Mouse (Mus musculus) G1E-ER4 (cell line): Measurements from ENCODE around the gene Btbd2. TPM values are rescaled to one million over a fixed set of nuclear protein-coding genes. Genes with fewer than 3 reads are reported as not detected.

Experiments
- GATA1 ChIP-seq: IDR thresholded peaks from one replicate; pipeline ENCODE4 v1.8.0; 2012; ENCODE audit warnings: low read length, inconsistent platforms
- polyA plus RNA-seq: library from polyadenylated mRNA; stranded (reverse); fragments of >175 nt; gene quantifications from 2 replicates; pipeline ENCODE4 v1.2.3, GENCODE M21; 2012

The Btbd2 gene
- polyA plus RNA-seq = 103 and 127 TPM in 2 replicates

DNA sequence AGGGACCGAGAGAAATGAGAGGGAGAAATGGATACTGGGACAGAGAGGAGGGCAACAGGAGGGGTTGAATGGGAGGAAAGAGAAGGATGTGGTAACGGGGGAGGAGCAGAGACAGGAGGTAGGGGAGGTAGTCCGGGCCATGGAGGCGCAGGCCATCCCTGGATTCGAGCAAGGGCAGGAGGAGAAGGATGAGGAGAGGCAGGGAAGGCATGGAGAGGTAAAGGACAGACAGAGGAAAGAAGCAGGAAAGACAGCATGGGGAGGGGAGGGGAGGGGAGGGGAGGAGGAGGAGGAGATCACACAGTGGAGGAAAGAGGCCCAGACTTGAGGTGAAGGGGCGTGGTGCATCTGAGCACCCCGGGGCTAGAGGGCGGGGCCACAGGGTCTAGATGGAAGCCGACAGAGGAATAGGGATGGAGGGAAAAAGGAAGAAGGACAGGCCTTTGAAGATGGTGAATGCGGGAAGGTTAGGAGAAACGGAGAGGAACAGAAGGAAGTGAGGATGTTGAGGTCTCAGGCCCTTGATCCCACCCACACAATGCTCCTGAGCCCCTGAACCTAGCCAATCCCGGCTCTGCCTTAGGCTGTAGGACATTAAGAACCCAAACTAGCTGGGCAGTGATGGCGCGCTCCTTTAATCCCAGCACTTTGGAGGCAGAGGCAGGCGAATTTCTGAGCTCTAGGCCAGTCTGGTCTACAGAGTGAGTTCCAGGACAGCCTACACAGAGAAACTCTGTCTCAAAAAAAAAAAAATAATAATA is at the start of gene Btbd2:
Btbd2 (minus strand) TSS at position 209 of the 761 bp plus-strand sequence.
- no peak for TF ChIP-seq GATA1

DNA sequence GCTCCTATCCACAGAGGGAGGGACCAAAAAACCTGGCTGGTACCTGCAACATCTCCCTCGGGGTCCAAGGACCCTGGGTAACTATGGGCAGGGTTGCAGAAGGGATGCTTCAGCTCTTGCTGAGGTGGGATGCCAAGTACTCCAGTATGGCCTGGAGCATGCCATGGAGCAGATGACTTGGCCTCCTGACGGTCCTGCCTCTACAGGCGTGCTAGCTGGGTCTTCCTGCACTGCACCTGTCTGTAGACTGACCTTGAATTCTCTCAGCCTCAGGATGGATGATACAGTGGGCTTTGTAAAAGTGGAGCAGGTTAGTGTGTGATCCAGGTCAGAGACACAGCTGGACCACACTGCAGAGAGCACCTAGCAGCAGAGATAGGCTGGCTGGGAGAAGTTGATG is 48.6 kb upstream of the Btbd2 start:
- TF ChIP-seq GATA1 = no peak

DNA sequence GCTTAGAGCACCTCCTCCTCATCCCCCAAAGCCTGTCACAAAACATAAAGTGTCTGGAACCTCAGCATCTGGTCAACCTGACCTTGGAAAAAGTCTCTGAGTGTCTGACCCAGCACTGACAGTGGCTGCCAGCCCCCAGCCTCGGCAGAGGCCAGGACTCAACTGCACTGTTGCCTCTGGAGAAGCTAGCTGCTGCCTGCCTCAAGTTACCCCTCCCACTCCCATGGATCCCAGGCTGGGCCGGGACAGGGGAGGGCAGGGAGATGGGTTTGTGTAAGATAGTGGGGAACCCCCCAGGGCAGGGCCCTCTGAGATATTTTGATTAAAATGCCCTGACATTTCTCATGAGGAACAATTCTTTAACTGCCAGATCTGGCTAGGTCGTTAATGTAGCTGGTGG is 48.2 kb upstream of the Btbd2 start:
- no peak for TF ChIP-seq GATA1

DNA sequence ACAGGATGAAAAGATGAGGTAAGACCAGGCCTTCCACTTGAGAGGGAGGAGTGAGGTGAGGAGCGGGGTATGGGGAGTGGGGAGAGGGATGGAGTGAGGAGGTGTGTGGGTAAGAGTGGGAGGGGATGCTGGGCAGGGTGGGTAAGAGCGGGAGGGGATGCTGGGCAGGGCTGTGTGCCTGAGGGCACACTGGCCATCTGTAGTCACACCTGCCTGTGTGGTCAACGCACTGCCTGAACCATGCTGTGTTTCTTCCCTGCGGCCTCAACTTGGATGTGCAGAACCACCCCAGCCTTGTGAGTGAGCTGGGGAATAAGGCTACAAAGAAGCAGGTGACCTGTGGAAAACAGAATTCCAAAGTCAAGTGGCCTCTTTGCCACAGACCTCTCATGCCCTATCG is 47.5 kb upstream of the Btbd2 start:
- TF ChIP-seq GATA1 = no peak

DNA sequence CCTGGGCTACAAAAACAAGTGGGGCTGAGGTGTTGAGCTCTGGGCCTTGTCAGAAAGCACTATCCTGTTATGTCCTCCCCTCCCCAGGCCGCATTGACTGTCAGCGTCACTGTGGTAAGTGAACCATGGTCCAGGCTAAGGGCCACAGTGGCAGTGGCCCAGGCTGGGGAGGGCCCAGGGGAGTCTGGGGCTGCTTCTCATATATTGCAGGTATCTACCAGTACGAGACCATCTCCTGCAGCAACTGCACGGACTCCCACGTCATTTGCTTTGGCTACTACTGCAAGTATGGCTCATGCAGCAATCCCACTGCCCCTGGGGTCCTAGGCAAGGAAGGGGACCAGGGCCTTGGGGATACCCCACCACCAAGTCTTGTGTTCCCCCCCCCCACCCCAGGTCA is 46.8 kb upstream of the Btbd2 start:
- no peak for TF ChIP-seq GATA1

DNA sequence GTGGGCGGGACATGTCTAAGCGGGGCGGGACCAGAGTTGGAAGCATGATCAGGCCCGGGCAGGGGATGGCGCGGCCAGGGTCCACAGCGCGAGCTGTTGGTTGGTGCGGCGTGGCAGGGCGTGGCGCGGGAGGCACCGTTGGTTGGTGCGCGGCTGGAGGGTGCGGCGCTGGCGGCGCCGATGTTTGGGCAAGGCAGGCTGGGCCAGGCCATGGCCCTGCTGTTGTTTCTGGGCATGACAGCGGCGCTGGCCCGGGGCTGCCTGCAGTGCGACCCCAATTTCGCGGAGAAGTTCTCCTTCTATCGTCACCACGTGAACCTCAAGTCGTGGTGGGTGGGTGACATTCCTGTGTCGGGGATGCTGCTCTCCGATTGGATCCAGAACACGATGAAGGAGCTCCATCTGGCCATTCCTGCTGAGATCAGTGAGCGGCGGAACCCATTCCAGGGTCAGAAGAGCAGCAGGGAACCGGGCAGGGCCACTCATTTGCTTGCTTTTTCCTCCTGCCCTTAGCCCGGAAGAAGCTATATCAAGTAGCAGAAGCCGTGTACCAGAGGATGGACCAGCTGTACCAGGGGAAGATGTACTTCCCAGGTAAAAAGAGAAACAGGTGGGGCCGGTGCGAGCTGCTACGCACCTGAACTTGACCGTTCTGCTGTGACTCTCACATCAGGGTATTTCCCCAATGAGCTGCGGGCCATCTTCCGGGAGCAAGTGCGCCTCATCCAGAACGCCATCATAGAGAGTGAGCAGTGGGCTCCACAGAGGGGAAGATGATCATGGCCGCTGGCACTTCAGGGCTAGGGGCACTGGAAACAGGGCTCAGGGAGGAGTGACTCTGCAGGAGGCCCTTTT is 45.9 kb upstream of the Btbd2 start:
- no peak for TF ChIP-seq GATA1

DNA sequence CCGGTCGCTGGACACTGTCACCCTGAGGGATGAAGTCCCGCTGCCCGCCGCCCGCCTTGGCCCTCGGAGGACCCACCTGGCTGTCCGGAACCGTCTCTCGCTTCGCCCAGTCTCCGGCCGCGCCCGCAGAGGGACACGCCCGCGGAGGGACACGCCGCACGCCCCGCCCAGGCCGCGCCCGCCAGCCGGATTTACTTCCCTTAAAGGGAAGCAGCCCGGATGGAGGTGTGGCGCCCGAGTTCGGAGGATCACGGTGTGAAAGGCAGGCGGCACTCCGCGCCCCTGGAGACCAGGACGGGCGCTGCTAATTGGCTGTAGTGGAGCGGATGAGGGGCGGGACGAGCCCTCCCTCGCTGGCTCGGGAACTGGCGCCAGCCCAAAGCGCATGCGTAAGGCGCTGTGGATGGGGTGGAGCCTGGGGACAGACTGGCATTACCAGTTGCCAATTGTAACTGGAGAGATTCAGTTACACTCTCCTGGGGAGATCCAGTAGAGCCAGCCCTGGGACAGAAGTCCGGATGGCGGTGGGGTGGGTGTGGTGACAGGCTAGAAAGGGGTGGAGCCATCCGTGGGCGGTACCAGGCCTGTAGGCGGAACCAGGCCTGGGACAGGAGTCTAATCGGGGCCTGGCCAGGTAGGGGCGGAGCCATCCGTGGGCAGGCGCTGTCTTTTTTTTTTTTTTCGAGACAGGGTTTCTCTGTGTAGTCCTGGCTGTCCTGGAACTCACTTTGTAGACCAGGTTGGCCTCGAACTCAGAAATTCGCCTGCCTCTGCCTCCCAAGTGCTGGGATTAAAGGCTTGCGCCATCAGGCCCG is 45.1 kb upstream of the Btbd2 start, which contains the start of the genes Mob3a and Izumo4:
Mob3a (minus strand) TSS at position 257 of the 815 bp plus-strand sequence.
Izumo4 (plus strand) TSS at position 464 of the 815 bp plus-strand sequence.
- no peak for TF ChIP-seq GATA1

DNA sequence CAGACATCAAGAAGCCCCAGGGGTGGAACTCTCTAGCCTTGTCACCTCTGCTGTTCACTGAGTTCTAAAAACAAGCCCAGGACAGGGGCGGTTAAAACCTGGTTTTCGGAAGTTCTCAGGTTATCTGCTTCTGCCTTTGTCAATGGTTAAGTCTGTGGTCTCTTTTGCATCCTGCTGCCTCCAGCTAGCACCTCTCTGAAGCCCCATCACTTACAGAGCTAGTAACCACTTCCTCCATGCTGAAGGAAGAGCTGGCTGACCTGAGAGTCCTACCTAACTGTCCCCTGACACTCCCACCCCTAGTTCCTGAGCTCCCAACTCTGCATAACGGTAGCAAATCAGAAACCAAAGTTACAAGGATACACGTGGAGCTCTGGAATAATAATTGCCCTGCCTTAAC is 43.9 kb upstream of the Btbd2 start:
- no peak for TF ChIP-seq GATA1

DNA sequence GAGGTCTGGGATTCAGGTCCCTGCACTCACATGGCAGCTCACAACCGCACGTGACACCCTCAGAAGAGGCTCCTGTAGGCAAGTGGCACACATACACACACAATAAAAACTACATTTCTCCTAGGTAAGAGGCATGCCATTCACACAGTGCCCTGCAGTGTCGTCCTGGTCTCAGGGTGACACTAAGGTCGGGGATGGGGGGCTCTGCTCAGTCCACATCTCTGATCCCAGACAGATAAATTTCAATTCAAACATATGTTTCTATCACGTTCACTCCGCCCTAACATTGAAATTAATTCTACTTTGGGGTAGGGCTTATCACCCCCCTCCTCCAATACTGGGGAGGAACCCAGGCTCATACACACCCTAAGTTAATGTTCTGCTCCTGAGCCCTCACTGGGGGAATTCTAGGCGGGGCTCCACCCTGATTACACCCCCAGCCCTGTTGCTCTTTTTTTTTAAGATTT is 43.2 kb upstream of the Btbd2 start:
- no peak for TF ChIP-seq GATA1

DNA sequence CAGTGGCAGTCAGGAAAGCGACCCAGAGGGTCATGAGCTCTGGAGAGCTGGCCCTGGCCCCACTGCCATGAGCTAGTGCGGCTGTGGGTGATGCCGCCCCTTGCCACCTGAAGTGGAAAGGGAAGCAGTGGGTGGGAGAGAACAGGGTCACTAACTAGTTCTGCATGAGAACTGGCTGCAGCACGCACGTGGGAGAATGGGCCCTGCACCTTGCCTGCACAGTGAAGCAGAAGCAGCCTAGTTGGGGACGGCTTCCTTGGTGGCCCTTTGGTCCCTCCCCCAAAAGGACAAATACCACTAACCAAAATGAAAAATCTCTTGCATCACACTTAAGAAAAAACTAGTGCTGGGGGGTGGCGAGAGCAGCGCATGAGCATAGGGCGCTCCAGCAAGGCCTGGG is 41.7 kb upstream of the Btbd2 start:
- TF ChIP-seq GATA1 = no peak

DNA sequence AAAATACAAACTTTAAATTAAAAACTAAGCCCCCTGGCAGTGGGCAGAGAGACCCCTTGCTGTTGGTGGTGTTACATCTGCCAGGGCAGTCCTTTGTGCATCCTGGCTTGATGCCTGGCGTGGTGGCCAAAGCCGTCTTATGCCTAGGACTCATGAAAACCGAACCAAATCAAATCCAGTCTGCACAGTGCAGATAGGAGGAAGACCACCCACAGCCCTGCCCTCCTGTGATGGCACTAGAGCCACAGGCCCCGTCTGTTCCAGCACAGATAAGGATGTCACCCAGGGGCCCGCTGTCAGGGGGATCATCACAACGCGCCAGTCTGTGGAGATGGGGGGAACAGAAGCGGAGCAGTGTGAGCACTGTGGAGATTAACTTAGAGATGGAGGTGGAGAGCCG is 40.9 kb upstream of the Btbd2 start:
- peak; percentile 94 for TF ChIP-seq GATA1

DNA sequence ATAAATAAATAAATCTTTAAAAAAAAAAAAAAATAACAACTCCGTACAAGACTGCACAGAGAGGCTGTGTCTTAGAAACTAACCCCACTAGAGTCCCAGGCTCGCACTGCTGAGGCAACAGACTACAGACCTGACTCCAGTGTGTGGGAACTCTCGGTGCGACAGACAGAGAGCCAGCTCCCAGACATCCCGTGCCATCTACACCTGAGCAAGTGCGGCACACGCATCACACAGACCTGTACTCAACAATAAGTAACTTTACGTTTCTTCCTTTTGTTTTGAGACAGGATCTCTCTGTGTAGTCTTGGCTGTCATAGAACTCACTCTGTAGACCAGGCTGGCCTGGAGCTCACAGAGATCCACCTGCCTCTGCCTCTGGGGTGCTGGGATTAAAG is 40.5 kb upstream of the Btbd2 start:
- no peak for TF ChIP-seq GATA1

DNA sequence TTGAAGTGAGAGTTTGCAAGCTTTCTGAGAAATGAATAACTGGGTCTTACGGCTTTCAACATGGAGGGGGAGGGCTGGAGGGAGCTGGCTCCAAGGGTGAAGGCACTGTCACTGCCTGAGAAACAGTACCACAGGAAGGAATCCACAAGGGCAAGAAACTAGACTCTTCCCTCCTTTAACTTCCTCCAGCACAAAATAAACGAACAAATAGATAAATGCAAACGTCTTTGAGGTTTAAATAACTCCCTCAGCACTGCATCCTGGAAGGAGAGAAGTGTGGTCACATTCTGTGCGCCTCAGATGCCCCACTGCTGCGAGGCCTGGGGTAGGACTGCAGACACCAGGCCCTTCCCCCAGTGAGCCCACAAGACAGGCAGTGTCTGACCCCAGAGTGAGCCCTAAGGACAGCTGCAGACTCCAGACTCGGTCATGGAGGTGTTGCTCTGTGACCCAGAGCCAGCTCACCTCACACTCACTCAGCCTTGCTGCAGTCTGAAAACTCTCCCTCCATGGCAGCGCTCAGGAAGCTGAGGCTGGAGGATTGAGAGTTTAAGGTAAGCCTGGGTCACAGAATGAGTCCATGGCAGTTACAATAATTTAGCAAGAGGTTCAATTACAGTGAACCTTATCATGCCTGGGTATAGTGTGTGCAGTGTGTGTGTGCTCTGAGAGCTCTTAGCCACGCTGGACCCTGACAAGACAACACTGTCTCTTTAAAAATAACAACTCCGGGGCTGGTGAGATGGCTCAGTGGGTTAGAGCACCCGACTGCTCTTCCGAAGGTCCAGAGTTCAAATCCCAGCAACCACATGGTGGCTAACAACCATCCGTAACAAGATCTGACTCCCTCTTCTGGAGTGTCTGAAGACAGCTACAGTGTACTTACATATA is 39.9 kb upstream of the Btbd2 start:
- TF ChIP-seq GATA1 = no peak

DNA sequence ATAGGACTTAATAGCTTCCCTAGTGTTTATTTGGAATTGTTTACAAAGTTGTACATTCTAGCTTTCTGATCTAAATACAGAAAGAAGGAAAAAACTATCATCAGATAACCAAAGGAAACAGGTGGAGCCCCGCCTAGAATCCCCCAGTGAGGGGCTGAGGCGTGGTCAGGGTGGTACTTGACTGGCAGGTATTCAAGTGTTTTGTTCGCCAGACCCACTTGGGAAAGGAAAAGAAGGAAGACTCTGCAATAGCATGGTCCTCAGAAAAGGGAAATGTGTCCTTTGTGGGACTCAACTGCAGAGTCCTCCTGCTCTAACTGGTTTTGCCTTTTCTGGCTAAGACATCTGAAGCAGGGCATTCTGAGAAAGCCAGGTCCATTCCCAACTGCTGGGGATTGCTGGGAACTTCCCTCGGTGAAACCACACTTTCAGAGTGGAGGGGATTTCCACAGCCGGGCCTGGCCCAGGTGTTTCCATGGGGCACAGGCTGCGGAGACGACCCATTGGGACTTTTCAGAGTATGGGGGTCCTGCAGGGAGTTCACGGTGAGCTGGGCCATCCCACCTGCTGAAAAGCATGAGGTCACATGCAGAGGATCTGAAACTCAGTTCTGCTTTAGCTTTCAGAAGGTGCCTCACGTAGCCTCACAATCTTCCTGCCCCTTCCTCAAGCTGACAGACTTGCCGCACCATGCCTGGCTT is 39.1 kb upstream of the Btbd2 start:
- no peak for TF ChIP-seq GATA1

DNA sequence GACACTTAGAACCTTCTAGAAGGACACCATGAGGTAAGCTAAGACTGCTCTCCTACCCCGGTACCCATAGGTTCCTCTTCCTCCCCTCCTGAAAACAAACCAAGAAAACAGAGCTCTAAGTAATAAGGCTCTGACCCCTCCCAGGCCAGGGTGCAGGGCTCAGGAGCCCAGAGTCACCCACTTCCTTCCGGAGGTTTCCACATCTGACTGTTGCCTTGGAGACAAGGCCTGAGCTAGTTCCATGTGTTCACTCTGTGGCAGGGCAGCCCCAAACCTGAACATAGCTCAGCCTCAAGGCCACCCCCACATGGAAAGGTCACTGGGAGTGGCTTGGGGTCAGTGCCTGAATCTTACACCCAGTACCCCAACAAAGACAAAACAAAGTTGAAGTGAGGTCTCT is 38.3 kb upstream of the Btbd2 start:
- no peak for TF ChIP-seq GATA1
